7 mouse cellular contexts compared by ENCODE assay signal in genomic region chr6:57535386-57535936, GRCm38 (mm10). TPM values are rescaled to one million over a fixed set of nuclear protein-coding genes. Genes with fewer than 3 reads are reported as not detected.
DNase-seq lines count a peak whose midpoint lies in the region; ATAC-seq lines count a peak whose summit lies in the region.

Ppm1k (minus strand) TSS chr6:57535468.

- WGBS in intestine, embryonic 16.5 days: under 1% methylated on average over 24 of the region's 24 CpGs
- WGBS in midbrain, embryonic 11.5 days: under 1% methylated on average over 24 of the region's 24 CpGs

- H3K4me2 ChIP-seq in intestine, embryonic 16.5 days (ENCODE audit: low read depth, low read length): peak within 1 kb of the TSS; percentile 76
- peak within 1 kb of the TSS; percentile 75 for H3K4me2 ChIP-seq in midbrain, embryonic 11.5 days

- peaks cover 18% of the 10 kb centered on the region for H3K4me1 ChIP-seq in intestine, embryonic 16.5 days (ENCODE audit: control insufficient read depth, insufficient read depth, low read length)
- peaks cover 8% of the 10 kb centered on the region for H3K4me1 ChIP-seq in midbrain, embryonic 11.5 days (ENCODE audit: control insufficient read depth, insufficient read depth, low read length)

- no peaks in the 10 kb centered on the region for H3K9me3 ChIP-seq in intestine, embryonic 16.5 days (ENCODE audit: control insufficient read depth, low read length)
- no peaks in the 10 kb centered on the region for H3K9me3 ChIP-seq in midbrain, embryonic 11.5 days (ENCODE audit: control insufficient read depth, low read length)

- no peaks in the 10 kb centered on the region for H3K27me3 ChIP-seq in intestine, embryonic 16.5 days (replicated peaks; ENCODE audit: control insufficient read depth, insufficient read depth, low read length)
- no peaks in the 10 kb centered on the region for H3K27me3 ChIP-seq in midbrain, embryonic 11.5 days (ENCODE audit: control insufficient read depth, insufficient read depth, low read length)

- intact Hi-C loops in left cerebral cortex, postnatal 36 days (cut with DNase I): loop anchor here (10.0 kb wide), 1 partner anchor 611 kb away; the partner anchor contains the start of genes Nt5c3 and Vmn1r4

- H3K9ac ChIP-seq in intestine, embryonic 16.5 days (ENCODE audit: low read depth, low read length): peak within 1 kb of the TSS; percentile 84
- H3K9ac ChIP-seq in midbrain, embryonic 11.5 days (ENCODE audit: low read length): peak within 1 kb of the TSS; percentile 65

- H3K27ac ChIP-seq in intestine, embryonic 16.5 days (ENCODE audit: low read length): peak within 1 kb of the TSS; percentile 91
- H3K27ac ChIP-seq in midbrain, embryonic 11.5 days (ENCODE audit: low read depth, low read length): 0 out of 2 replicates have a peak within 1 kb of the TSS, but pooled peaks have one; percentile 37

- H3K4me3 ChIP-seq in intestine, embryonic 16.5 days (ENCODE audit: low read length): peak within 1 kb of the TSS; percentile 81
- H3K4me3 ChIP-seq in midbrain, embryonic 11.5 days (ENCODE audit: low read depth, low read length): peak within 1 kb of the TSS; percentile 38

- ATAC-seq in intestine, embryonic 16.5 days: peak; percentile 99
- peak; percentile 98 for ATAC-seq in midbrain, embryonic 11.5 days (ENCODE audit: low FRiP score)

- no peaks in the 10 kb centered on the region for H3K36me3 ChIP-seq in intestine, embryonic 16.5 days (ENCODE audit: control insufficient read depth, insufficient read depth, low read length)
- no peaks in the 10 kb centered on the region for H3K36me3 ChIP-seq in midbrain, embryonic 11.5 days (ENCODE audit: control insufficient read depth, insufficient read depth, low read length)

- DNase-seq in adrenal gland, adult 8-10 months: peak; percentile 100
- peak; percentile 94 for DNase-seq in embryo, embryonic 9.5 days (ENCODE audit: extremely low spot score)
- peak; percentile 96 to 98 for DNase-seq in gastrocnemius, postnatal 4 days (ENCODE audit: low spot score in 2 of 2)
- peak; percentile 96 to 99 for DNase-seq in left cerebral cortex, postnatal 36 days (ENCODE audit: low spot score in 2 of 2)
- DNase-seq in midbrain, embryonic 11.5 days (ENCODE audit: low spot score, missing footprints): peak; percentile 99
- peak; percentile 99 for DNase-seq in skeletal muscle tissue, adult 2 months (ENCODE audit: low read depth, low spot score)

RNA-seq across cellular contexts. Expression of gene Ppm1k, which starts in this region (rescaled TPM):
- total RNA-seq in adrenal gland, adult 8-10 months (2022): 10 to 100 TPM; 26.2 to 45.5 (median 38.4) TPM
- total RNA-seq in gastrocnemius, postnatal 4 days (2021): 1 to 10 TPM; 9.0 to 9.4 TPM
- 3.4 and 3.9 TPM in 2 replicates for polyA plus RNA-seq in intestine, embryonic 16.5 days (2015; fragmentation: Nextera tagmentation; extraction: Ambion mirVana)
- total RNA-seq in left cerebral cortex, postnatal 36 days (2021): 10 to 100 TPM; 74.7 to 77.6 TPM
- 5.6 and 5.7 TPM in 2 replicates for polyA plus RNA-seq in midbrain, embryonic 11.5 days (2014; fragmentation: Nextera tagmentation; extraction: Ambion mirVana)

Comparison
In these comparisons a context has a peak if more than half of its experiments do, and no peak if none do; other contexts are left out.
1. Peak in every context shown above with its lines: DNase-seq, ATAC-seq, H3K4me3 ChIP-seq and H3K27ac ChIP-seq.